Mouse (Mus musculus): ENCODE measurements at regions not wholly inside any gene's neighbourhood (a gene's known extent, or its start where the extent isn't known, plus 50 kb on each side); places are given as distances from the start of the nearest gene placed in this dataset.

DNA sequence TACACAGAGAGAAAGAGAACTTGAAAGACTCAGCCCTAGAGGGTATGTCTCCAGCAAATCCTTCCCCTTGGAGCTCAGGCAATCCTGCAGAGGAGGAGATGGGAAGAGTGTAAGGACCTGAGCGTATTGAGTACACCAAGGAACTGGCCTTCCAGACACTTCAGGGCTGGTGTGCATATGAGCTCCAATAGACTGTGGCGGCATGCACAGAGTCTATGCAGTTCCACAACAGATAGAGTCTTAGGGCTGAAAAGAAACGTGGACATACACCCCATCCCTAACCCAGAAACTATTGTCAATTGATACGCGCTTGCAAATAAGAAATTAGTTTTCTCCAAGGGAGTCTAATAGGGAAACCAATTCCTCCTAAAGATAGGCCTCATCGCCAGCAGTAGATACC lies 130.6 kb upstream of the Lpp start:
- Histone ChIP-seq H3K36me3 (replicated peaks; ENCODE audit: low read length) (no peaks in the 10 kb centered on the region), H3K27me3 (replicated peaks) (no peaks in the 10 kb centered on the region), H3K9me3 (no peaks in the 10 kb centered on the region), H3K4me3 (replicated peaks) (no peak overlapping the region), H3K4me1 (peaks cover under 1% of the 10 kb centered on the region)
- no peak for TF ChIP-seq FLI1 (IDR thresholded peaks at IDR 0.05; ENCODE audit: low read length)
- TF ChIP-seq GATA1 (IDR thresholded peaks at IDR 0.05; ENCODE audit: borderline replicate concordance, low read length) = no peak

DNA sequence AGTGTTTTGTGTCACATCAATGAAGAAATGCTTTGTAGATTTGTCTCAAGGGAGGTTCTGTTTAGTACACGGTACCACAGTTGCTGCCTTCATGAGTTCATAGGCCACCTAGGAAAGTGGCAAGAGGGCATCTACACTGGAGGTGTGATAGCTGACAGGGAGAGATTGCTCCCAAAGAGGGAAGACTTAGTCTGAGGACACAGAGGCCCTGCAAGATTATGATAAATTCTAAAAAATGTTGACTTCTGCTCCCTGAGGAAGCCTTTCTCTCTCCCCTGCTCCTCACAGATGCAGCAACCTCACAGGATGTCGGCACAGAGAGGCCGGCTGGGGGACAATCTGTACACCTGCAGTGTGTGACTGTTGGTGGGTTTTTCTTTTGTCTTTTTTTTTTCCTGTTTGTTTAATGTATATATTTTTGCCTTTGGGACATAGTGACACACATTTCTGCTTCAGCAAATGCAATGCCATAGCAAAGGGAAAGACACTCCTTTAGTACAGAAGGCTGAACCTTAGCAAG lies 133.5 kb upstream of the Lpp start:
- no peaks in the 10 kb centered on the region for H3K9me3 ChIP-seq
- no peaks in the 10 kb centered on the region for H3K36me3 ChIP-seq (replicated peaks; ENCODE audit: low read length)
- TF ChIP-seq FLI1 (IDR thresholded peaks at IDR 0.05; ENCODE audit: low read length) = no peak
- no peak for TF ChIP-seq GATA1 (IDR thresholded peaks at IDR 0.05; ENCODE audit: borderline replicate concordance, low read length)
- no peaks in the 10 kb centered on the region for H3K27me3 ChIP-seq (replicated peaks)
- no peak overlapping the region for H3K4me3 ChIP-seq (replicated peaks)
- no peaks in the 10 kb centered on the region; the same call in 1 of the 2 replicates for H3K4me1 ChIP-seq

DNA sequence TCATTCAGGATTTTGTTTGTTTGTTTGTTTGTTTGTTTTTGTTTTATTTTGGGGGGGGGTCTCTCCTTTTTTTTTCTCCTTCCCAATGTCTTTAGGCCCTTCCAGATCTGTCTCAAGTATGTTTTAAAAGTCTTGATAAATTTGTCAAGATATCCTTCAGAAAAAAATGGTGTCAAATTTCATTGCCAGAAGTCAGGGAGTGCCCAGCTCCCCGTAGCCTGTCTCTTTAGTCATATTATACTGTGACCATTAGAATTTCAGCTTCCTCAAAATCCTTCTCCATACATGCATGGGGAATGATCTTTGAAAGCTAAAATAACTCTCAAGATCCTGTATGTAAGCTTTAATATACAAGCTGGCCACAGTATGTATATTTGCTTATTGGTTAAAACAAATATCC lies 134.3 kb upstream of the Lpp start:
- Histone ChIP-seq H3K9me3 (no peaks in the 10 kb centered on the region), H3K4me3 (replicated peaks) (no peak overlapping the region), H3K36me3 (replicated peaks; ENCODE audit: low read length) (no peaks in the 10 kb centered on the region), H3K4me1 (no peaks in the 10 kb centered on the region; the same call in 1 of the 2 replicates), H3K27me3 (replicated peaks) (no peaks in the 10 kb centered on the region)
- TF ChIP-seq FLI1 (IDR thresholded peaks at IDR 0.05; ENCODE audit: low read length) = no peak
- no peak for TF ChIP-seq GATA1 (IDR thresholded peaks at IDR 0.05; ENCODE audit: borderline replicate concordance, low read length)

DNA sequence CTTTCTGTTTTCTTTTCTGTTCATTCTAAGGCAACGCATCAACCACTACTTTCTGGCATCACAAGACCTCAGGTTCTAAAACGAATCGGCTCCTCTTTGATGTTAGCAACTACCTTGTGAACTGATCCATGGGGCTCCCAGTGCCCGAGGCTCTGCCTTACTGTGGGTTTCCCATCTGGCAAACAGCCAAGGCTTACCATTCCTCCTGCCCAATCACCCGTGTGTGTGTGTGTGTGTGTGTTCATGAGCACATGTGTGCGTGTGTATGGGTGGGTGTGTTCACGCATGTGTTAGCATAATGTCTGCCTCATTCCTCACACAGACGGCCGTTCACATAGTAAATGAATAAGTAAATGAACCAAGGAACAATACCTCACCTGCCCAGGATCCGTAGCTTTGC lies 138.3 kb upstream of the Lpp start:
- Histone ChIP-seq H3K9me3 (no peaks in the 10 kb centered on the region), H3K27me3 (replicated peaks) (no peaks in the 10 kb centered on the region), H3K4me3 (replicated peaks) (no peak overlapping the region), H3K4me1 (no peaks in the 10 kb centered on the region), H3K36me3 (replicated peaks; ENCODE audit: low read length) (no peaks in the 10 kb centered on the region)
- TF ChIP-seq GATA1 (IDR thresholded peaks at IDR 0.05; ENCODE audit: borderline replicate concordance, low read length) (no peak), FLI1 (IDR thresholded peaks at IDR 0.05; ENCODE audit: low read length) (no peak)

DNA sequence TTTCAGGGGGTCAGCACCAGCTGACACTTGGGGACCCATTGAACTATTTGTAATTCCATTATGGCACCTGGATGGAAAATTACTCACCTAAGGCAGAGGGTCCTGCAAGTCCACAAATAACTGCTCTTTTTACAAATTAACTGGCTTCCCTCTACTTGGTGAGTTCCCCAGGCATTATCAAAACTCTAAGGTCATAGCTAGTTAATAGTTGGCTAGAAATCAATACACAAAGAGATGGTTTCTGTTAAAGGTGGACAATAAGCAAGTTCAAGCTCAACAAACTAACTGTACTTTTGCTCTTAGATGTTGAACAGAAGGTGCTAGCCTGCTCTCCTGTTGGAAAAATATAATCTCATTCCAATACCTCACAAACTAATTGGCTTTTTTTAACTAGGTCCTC lies 138.7 kb upstream of the Lpp start:
- Histone ChIP-seq H3K4me3 (replicated peaks) (no peak overlapping the region), H3K4me1 (no peaks in the 10 kb centered on the region), H3K9me3 (no peaks in the 10 kb centered on the region), H3K27me3 (replicated peaks) (no peaks in the 10 kb centered on the region), H3K36me3 (replicated peaks; ENCODE audit: low read length) (no peaks in the 10 kb centered on the region)
- no peak for TF ChIP-seq FLI1 (IDR thresholded peaks at IDR 0.05; ENCODE audit: low read length)
- TF ChIP-seq GATA1 (IDR thresholded peaks at IDR 0.05; ENCODE audit: borderline replicate concordance, low read length) = no peak

DNA sequence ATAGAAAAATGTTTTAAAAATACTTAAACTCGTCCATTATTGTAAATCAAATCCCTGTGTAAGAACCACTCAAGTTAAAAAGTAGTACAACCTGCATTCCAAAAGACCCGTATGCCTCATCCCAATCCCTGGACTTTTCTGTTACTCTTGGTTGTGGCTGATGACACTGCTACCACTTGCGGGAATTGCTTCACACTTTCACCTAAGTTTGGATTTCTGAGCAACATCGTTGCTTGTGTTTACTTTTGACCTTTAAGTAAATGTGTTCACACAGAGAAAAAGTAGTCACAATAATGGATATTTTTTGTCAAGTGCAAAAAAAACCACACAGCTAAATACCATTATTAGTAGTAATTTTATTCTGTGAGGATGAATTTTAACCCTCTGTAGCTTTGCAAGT lies 139.2 kb upstream of the Lpp start:
- no peaks in the 10 kb centered on the region for H3K4me1 ChIP-seq

DNA sequence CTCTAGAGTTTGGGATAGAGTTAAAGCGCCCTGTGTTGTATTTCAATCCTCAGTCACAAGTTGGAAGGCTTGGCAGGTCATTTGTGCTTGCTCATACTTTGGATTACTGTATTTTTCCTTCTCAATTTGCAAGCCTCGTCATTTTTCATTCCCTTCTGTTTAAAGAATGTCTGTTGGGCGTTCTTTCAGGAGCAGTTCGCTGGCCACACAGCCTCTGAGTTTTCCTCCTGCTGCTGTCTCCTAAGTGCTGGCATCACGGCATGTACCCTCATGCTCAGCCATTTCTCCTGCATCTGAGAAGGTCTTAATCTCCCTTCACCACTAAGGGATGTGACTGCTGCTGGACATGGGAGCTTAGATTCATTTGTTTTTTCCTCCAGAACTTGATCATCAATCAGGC lies 146.0 kb upstream of the Lpp start:
- H3K9me3 ChIP-seq = no peaks in the 10 kb centered on the region
- TF ChIP-seq GATA1 (IDR thresholded peaks at IDR 0.05; ENCODE audit: borderline replicate concordance, low read length) (no peak), FLI1 (IDR thresholded peaks at IDR 0.05; ENCODE audit: low read length) (no peak)
- H3K4me3 ChIP-seq (replicated peaks) = no peak overlapping the region
- no peaks in the 10 kb centered on the region for H3K4me1 ChIP-seq
- H3K27me3 ChIP-seq (replicated peaks) = no peaks in the 10 kb centered on the region
- H3K36me3 ChIP-seq (replicated peaks; ENCODE audit: low read length) = no peaks in the 10 kb centered on the region

More for the DNA sequence above, 139.2 kb upstream of the Lpp start:
- no peak overlapping the region for H3K4me3 ChIP-seq (replicated peaks)
- H3K27me3 ChIP-seq (replicated peaks) = no peaks in the 10 kb centered on the region
- no peaks in the 10 kb centered on the region for H3K9me3 ChIP-seq
- H3K36me3 ChIP-seq (replicated peaks; ENCODE audit: low read length) = no peaks in the 10 kb centered on the region
- TF ChIP-seq GATA1 (IDR thresholded peaks at IDR 0.05; ENCODE audit: borderline replicate concordance, low read length) (no peak), FLI1 (IDR thresholded peaks at IDR 0.05; ENCODE audit: low read length) (no peak)

DNA sequence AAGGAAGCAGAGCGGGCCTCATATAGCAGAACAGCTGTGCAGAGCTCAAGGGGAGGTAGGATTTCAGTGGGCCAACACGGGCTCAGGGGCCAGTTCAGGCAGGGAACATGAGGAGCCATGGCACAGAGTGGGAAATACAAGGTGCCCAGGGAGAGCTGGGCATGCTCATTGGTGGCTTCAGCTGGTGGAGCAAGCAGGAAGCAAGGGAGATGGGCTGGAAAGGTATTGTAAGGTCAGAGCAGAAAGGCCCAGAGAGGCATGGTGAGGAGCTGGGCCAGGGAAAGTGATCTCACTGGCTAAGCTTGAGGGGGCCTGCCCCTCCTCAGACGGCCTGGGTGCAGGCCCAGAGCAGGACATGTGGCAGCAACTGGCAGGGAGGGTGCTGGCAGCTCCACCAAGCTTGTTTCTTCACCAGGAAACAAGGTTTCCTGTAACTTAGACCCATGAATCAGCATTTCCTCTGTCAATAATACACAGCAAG lies 155.2 kb upstream of the Lpp start:
- TF ChIP-seq FLI1 (IDR thresholded peaks at IDR 0.05; ENCODE audit: low read length) (no peak), GATA1 (IDR thresholded peaks at IDR 0.05; ENCODE audit: borderline replicate concordance, low read length) (no peak)
- H3K4me3 ChIP-seq (replicated peaks) = peak overlapping the region; percentile 84
- no peaks in the 10 kb centered on the region for H3K27me3 ChIP-seq (replicated peaks)
- peaks cover 49% of the 10 kb centered on the region for H3K4me1 ChIP-seq
- no peaks in the 10 kb centered on the region for H3K36me3 ChIP-seq (replicated peaks; ENCODE audit: low read length)
- H3K9me3 ChIP-seq = no peaks in the 10 kb centered on the region

DNA sequence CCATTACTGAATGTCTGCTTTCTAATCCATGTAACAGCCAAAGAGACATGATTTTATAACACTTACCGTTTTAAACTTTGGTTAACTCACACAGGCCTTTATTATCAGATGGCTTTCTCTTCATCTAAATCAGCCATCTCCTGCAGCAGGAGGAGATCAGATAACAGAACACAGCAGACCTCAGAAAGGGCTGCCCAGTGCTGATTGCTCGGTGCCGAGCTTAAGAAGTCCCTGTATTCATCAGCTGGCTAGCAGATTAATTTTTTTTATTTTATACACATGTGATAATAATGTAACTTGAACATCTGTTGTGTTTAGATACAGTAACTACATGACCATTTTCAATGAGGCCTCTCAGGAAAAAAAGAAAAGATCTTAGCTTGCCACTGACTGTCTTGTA lies 155.9 kb upstream of the Lpp start:
- Histone ChIP-seq H3K4me1 (peaks cover 50% of the 10 kb centered on the region), H3K36me3 (replicated peaks; ENCODE audit: low read length) (no peaks in the 10 kb centered on the region), H3K9me3 (no peaks in the 10 kb centered on the region), H3K4me3 (replicated peaks) (no peak overlapping the region), H3K27me3 (replicated peaks) (no peaks in the 10 kb centered on the region)
- no peak for TF ChIP-seq GATA1 (IDR thresholded peaks at IDR 0.05; ENCODE audit: borderline replicate concordance, low read length)
- TF ChIP-seq FLI1 (IDR thresholded peaks at IDR 0.05; ENCODE audit: low read length) = no peak

DNA sequence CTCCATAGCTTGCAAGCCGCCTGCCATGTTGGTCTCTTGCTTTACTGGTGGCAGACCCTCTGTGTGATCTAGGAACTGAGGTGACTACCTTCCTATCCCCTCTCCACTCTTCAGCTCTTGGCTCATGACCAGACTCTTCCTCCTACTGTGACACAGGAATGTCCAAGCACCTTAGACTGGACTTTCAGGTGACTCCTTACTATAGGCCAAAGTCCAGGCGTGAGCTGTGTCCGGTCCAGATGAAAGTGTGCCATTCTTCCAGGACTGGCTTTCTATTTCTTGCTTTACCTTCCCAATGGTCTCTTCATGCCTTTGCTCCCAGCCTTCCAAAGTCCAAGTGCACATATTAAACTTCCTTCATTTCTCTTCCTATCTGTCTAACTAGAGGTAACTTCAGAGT lies 156.3 kb upstream of the Lpp start:
- Histone ChIP-seq H3K27me3 (replicated peaks) (no peaks in the 10 kb centered on the region), H3K4me1 (peaks cover 54% of the 10 kb centered on the region), H3K4me3 (replicated peaks) (no peak overlapping the region), H3K9me3 (no peaks in the 10 kb centered on the region), H3K36me3 (replicated peaks; ENCODE audit: low read length) (no peaks in the 10 kb centered on the region)
- no peak for TF ChIP-seq FLI1 (IDR thresholded peaks at IDR 0.05; ENCODE audit: low read length)
- TF ChIP-seq GATA1 (IDR thresholded peaks at IDR 0.05; ENCODE audit: borderline replicate concordance, low read length) = no peak

DNA sequence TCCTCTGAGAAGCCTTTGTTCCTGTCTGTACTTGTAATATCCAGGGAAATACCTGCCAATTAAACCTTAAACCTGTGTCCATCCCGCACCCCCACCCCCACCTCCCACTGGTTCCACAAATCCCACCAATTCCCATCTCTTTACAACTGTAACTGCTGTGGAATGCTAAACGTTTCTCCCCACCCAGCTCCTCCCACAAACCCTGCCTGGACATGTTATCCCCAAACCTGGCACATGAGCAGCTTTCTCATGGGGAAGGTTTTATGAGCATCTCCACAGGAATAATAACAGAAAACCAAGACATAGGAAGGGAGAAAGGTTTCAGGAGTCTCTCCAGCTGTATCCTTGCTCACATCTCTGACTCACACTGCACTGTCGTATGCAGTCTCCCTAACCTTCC lies 156.8 kb upstream of the Lpp start:
- TF ChIP-seq GATA1 (IDR thresholded peaks at IDR 0.05; ENCODE audit: borderline replicate concordance, low read length) (no peak), FLI1 (IDR thresholded peaks at IDR 0.05; ENCODE audit: low read length) (no peak)
- H3K4me1 ChIP-seq = peaks cover 59% of the 10 kb centered on the region
- H3K4me3 ChIP-seq (replicated peaks) = no peak overlapping the region
- H3K27me3 ChIP-seq (replicated peaks) = no peaks in the 10 kb centered on the region
- no peaks in the 10 kb centered on the region for H3K9me3 ChIP-seq
- no peaks in the 10 kb centered on the region for H3K36me3 ChIP-seq (replicated peaks; ENCODE audit: low read length)
